Mouse (Mus musculus) intestine, embryonic 14.5 days (tissue): ENCODE results near the gene Psmc4. TPM values are rescaled to one million over a fixed set of nuclear protein-coding genes. Genes with fewer than 3 reads are reported as not detected.

Source experiments
- ATAC-seq: fragments of 200-750 bp; cut with Nextera tagmentation; replicated peaks from 2 replicates; pipeline ENCODE4 v1.8.0; 2017; ENCODE audit warnings: low read depth, moderate number of reproducible peaks, moderate TSS enrichment, moderate library complexity; ENCODE audit not compliant: low FRiP score, low TSS enrichment
- DNase-seq: peaks from one replicate; pipeline ENCODE4 v3.0.0-alpha.2; 2018; ENCODE audit warnings: low spot score
- H3K27ac ChIP-seq: fragments of 300-500 bp; sonication (generic); 2 replicates; pipeline ENCODE4 v1.5.1; 2014; ENCODE audit warnings: low read depth, mild to moderate bottlenecking, control low read depth
- H3K27me3 ChIP-seq: fragments of 300-500 bp; sonication (generic); replicated peaks from 2 replicates; pipeline ENCODE4 v1.6.1; 2014; ENCODE audit warnings: low read length, control low read depth; ENCODE audit not compliant: control insufficient read depth, insufficient read depth
- H3K36me3 ChIP-seq: fragments of 300-500 bp; sonication (generic); 2 replicates; pipeline ENCODE4 v1.6.1; 2014; ENCODE audit warnings: low read length, control low read depth; ENCODE audit not compliant: control insufficient read depth, insufficient read depth
- H3K4me1 ChIP-seq: fragments of 300-500 bp; sonication (generic); replicated peaks from 2 replicates; pipeline ENCODE4 v1.6.1; 2014; ENCODE audit warnings: low read length, control low read depth, mixed read lengths; ENCODE audit not compliant: control insufficient read depth, insufficient read depth
- H3K4me2 ChIP-seq: fragments of 300-500 bp; sonication (generic); 2 replicates; pipeline ENCODE4 v1.6.1; 2014; ENCODE audit warnings: low read length
- H3K4me3 ChIP-seq: fragments of 300-500 bp; sonication (generic); 2 replicates; pipeline ENCODE4 v1.5.1; 2014; ENCODE audit warnings: low read depth, low read length, control low read depth, mixed read lengths
- H3K9ac ChIP-seq: fragments of 300-500 bp; sonication (generic); 2 replicates; pipeline ENCODE4 v1.6.1; 2014; ENCODE audit warnings: mild to moderate bottlenecking, low read length
- H3K9me3 ChIP-seq: fragments of 300-500 bp; sonication (generic); 2 replicates; pipeline ENCODE4 v1.6.1; 2016; ENCODE audit warnings: low read length, control low read depth; ENCODE audit not compliant: control insufficient read depth
- WGBS: fragments of 180-500 bp; shearing (Covaris S2); extraction: QIAGEN DNeasy Blood & Tissue Kit; methylation state at CpG from one replicate; pipeline ENCODE4 v1.1.7; 2014; 5-methylcytosine and 5-hydroxymethylcytosine counted together
- polyA plus RNA-seq: library from polyadenylated mRNA; unstranded; fragments of >200 nt; fragmentation: Nextera tagmentation; extraction: Ambion mirVana; gene quantifications from 2 replicates; pipeline ENCODE4 v1.2.1, GENCODE M21; 2014

Gene Psmc4
- polyA plus RNA-seq, 1 experiment from 2014 or later = 281 TPM

- no peaks in the 10 kb centered on the region for H3K27me3 ChIP-seq
- H3K4me1 ChIP-seq = no peaks in the 10 kb centered on the region
- DNase-seq = no peak
- no peak overlapping the region for H3K4me2 ChIP-seq
- no peak overlapping the region for H3K4me3 ChIP-seq
- no peak overlapping the region for H3K27ac ChIP-seq
- 0 out of 2 replicates have a peak, but pooled peaks cover 2% of the 10 kb centered on the region for H3K9me3 ChIP-seq
- WGBS = 86% methylated on average over 1 of the region's 1 CpGs
- no peak for ATAC-seq
- H3K9ac ChIP-seq = no peak overlapping the region
- H3K36me3 ChIP-seq = no peaks in the 10 kb centered on the region
Observed at GRCm38 (mm10) chr7:28059972-28060371, 10.1 kb upstream of the Psmc4 start.

- Histone ChIP-seq H3K27ac (peak overlapping the region; percentile 28; the same call in 1 of the 2 replicates), H3K27me3 (no peaks in the 10 kb centered on the region), H3K36me3 (peaks cover 6% of the 10 kb centered on the region), H3K4me1 (peaks cover 13% of the 10 kb centered on the region; the same call in 1 of the 2 replicates), H3K9ac (no peak overlapping the region), H3K4me3 (no peak overlapping the region), H3K4me2 (no peak overlapping the region), H3K9me3 (no peaks in the 10 kb centered on the region)
- ATAC-seq = no peak
- WGBS = 76% methylated on average over 6 of the region's 6 CpGs
- no peak for DNase-seq
Observed at GRCm38 (mm10) chr7:28053046-28053930, 3.4 kb upstream of the Psmc4 start.

- Histone ChIP-seq H3K9me3 (no peaks in the 10 kb centered on the region), H3K36me3 (peaks cover 33% of the 10 kb centered on the region), H3K4me2 (peak overlapping the region; percentile 48), H3K4me1 (peaks cover 13% of the 10 kb centered on the region; the same call in 1 of the 2 replicates), H3K27me3 (no peaks in the 10 kb centered on the region), H3K9ac (no peak overlapping the region; the same call in 1 of the 2 replicates), H3K4me3 (peak overlapping the region; percentile 23), H3K27ac (no peak overlapping the region)
- ATAC-seq (no peak), DNase-seq (peak; percentile 66)
- 60% methylated on average over 17 of the region's 17 CpGs for WGBS
Observed at GRCm38 (mm10) chr7:28050584-28050983, 683 bp upstream of the Psmc4 start.

- Histone ChIP-seq H3K4me3 (no peak overlapping the region), H3K4me2 (no peak overlapping the region), H3K9me3 (no peaks in the 10 kb centered on the region), H3K36me3 (peaks cover 82% of the 10 kb centered on the region), H3K4me1 (peaks cover 5% of the 10 kb centered on the region; the same call in 1 of the 2 replicates), H3K27me3 (no peaks in the 10 kb centered on the region), H3K9ac (no peak overlapping the region), H3K27ac (no peak overlapping the region)
- 89% methylated on average over 4 of the region's 4 CpGs for WGBS
- no peak for DNase-seq
- no peak for ATAC-seq
Observed at GRCm38 (mm10) chr7:28044524-28044923, 5.4 kb downstream of the Psmc4 start.

GRCm38 (mm10) chr7:28014445-28014810, 35.5 kb downstream of the Psmc4 start:
- H3K4me1 ChIP-seq = peaks cover 5% of the 10 kb centered on the region
- peak overlapping the region; percentile 77 for H3K4me2 ChIP-seq
- peak overlapping the region; percentile 78 for H3K4me3 ChIP-seq
- no peaks in the 10 kb centered on the region for H3K9me3 ChIP-seq
- H3K27ac ChIP-seq = 0 out of 2 replicates have a peak overlapping the region, but pooled peaks have one; percentile 9
- peaks cover 10% of the 10 kb centered on the region; the same call in 1 of the 2 replicates for H3K36me3 ChIP-seq
- no peaks in the 10 kb centered on the region for H3K27me3 ChIP-seq
- H3K9ac ChIP-seq = peak overlapping the region; percentile 80
- DNase-seq = no peak
- ATAC-seq = peak; percentile 41; the same call in 1 of the 2 replicates
- WGBS = 24% methylated on average over 7 of the region's 7 CpGs

- Histone ChIP-seq H3K4me3 (peak within 1 kb of the TSS; percentile 78), H3K36me3 (peaks cover 10% of the 10 kb centered on the region), H3K9me3 (no peaks in the 10 kb centered on the region), H3K9ac (peak within 1 kb of the TSS; percentile 80), H3K27me3 (no peaks in the 10 kb centered on the region), H3K4me1 (peaks cover 5% of the 10 kb centered on the region), H3K27ac (0 out of 2 replicates have a peak within 1 kb of the TSS, but pooled peaks have one; percentile 9), H3K4me2 (peak within 1 kb of the TSS; percentile 77)
- WGBS = under 1% methylated on average over 47 of the region's 47 CpGs
- ATAC-seq (peak; percentile 93), DNase-seq (peak; percentile 92)
Observed at GRCm38 (mm10) chr7:28013549-28014444, 36.1 kb downstream of the Psmc4 start, which contains the start of gene Zfp850. TSS of gene Zfp850 (minus strand) at chr7:28014115.

GRCm38 (mm10) chr7:28010271-28010670, 39.6 kb downstream of the Psmc4 start:
- ATAC-seq = no peak
- Histone ChIP-seq H3K36me3 (peaks cover 26% of the 10 kb centered on the region), H3K9me3 (no peaks in the 10 kb centered on the region), H3K4me2 (no peak overlapping the region), H3K4me3 (no peak overlapping the region), H3K27ac (no peak overlapping the region), H3K9ac (no peak overlapping the region), H3K27me3 (no peaks in the 10 kb centered on the region), H3K4me1 (peaks cover 5% of the 10 kb centered on the region)
- DNase-seq = no peak
- 98% methylated on average over 3 of the region's 3 CpGs for WGBS
